Mouse (Mus musculus) small intestine, adult 2 months (tissue): ENCODE data around the gene Asgr2.

Source experiments
- CTCF ChIP-seq: fragments of 200-500 bp; IDR thresholded peaks from 2 replicates; pipeline ENCODE4 v1.5.1; 2012; ENCODE audit warnings: low read depth, mild to moderate bottlenecking, control low read depth, inconsistent platforms, low read length, moderate library complexity, mixed read lengths; ENCODE audit not compliant: insufficient replicate concordance, insufficient read length; ENCODE audit errors: extremely low read depth
- POLR2A ChIP-seq: fragments of 200-500 bp; IDR thresholded peaks from 2 replicates; pipeline ENCODE4 v1.6.1; 2012; ENCODE audit warnings: low read depth, mild to moderate bottlenecking, control low read depth, inconsistent platforms, low read length, moderate library complexity

DNA sequence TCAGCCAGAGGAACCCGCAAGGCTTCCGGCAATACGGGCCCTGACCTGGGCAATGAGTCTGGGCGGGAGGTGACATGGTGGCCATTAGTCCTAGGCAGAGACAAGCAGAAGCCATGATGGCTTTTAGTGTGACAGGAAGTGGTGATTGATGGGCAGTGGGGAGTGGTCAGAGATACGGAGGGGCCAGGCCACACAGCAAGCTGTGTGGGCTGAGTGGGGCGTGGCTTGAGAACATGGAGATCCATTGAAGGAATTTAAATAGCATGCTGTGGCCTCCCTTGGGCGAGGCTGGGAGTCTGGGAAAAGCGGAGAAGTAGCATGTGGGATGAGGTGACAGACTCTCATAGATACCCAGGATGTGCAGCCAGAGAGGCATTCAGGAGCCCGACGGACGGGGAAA is 5.0 kb downstream of the Asgr2 start:
- no peak for TF ChIP-seq CTCF
- no peak for TF ChIP-seq POLR2A
